Mouse (Mus musculus) forebrain, embryonic 12.5 days (tissue): ENCODE measurements around the gene Ccl2. TPM values are rescaled to one million over a fixed set of nuclear protein-coding genes. Genes with fewer than 3 reads are reported as not detected.

Experiments used
- ATAC-seq: fragments of 200-750 bp; cut with Nextera tagmentation; 2 replicates; pipeline ENCODE4 v1.8.0; 2017; ENCODE audit warnings: moderate TSS enrichment; ENCODE audit not compliant: low FRiP score
- H3K27ac ChIP-seq: fragments of 300-500 bp; sonication (generic); 2 replicates; pipeline ENCODE4 v1.5.1; 2016; ENCODE audit warnings: mild to moderate bottlenecking
- H3K27me3 ChIP-seq: fragments of 300-500 bp; sonication (generic); 2 replicates; pipeline ENCODE4 v1.6.1; 2016; ENCODE audit warnings: mild to moderate bottlenecking
- H3K36me3 ChIP-seq: fragments of 300-500 bp; sonication (generic); replicated peaks from 2 replicates; pipeline ENCODE4 v1.6.1; 2016; ENCODE audit warnings: mild to moderate bottlenecking
- H3K4me1 ChIP-seq: fragments of 300-500 bp; sonication (generic); 2 replicates; pipeline ENCODE4 v1.6.1; 2016
- H3K4me2 ChIP-seq: fragments of 300-500 bp; sonication (generic); 2 replicates; pipeline ENCODE4 v1.6.1; 2016; ENCODE audit warnings: mild to moderate bottlenecking, moderate library complexity
- H3K4me3 ChIP-seq: fragments of 300-500 bp; sonication (generic); replicated peaks from 2 replicates; pipeline ENCODE4 v1.5.1; 2016; ENCODE audit warnings: mild to moderate bottlenecking
- H3K9ac ChIP-seq: fragments of 300-500 bp; sonication (generic); 2 replicates; pipeline ENCODE4 v1.6.1; 2016; ENCODE audit warnings: mild to moderate bottlenecking
- H3K9me3 ChIP-seq: fragments of 300-500 bp; sonication (generic); 2 replicates; pipeline ENCODE4 v1.6.1; 2016
- WGBS: fragments of 180-500 bp; shearing (Covaris S2); methylation state at CpG from one replicate; pipeline ENCODE4 v1.1.7; 2016; 5-methylcytosine and 5-hydroxymethylcytosine counted together
- polyA plus RNA-seq: library from polyadenylated mRNA; unstranded; fragments of >200 nt; fragmentation: Nextera tagmentation; extraction: Ambion mirVana; gene quantifications from 2 replicates; pipeline ENCODE4 v1.2.1, GENCODE M21; 2016

Ccl2 gene
- polyA plus RNA-seq, result 0.49 and 0.59 TPM in 2 replicates

DNA sequence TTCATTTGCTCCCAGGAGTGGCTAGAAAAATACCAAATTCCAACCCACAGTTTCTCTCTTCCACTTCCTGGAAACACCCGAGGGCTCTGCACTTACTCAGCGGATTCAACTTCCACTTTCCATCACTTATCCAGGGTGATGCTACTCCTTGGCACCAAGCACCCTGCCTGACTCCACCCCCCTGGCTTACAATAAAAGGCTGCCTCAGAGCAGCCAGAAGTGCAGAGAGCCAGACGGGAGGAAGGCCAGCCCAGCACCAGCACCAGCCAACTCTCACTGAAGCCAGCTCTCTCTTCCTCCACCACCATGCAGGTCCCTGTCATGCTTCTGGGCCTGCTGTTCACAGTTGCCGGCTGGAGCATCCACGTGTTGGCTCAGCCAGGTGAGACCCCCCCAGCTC, at the start of gene Ccl2:
Ccl2 (plus strand) TSS at position 216 of the 400 bp plus-strand sequence.
- no peak within 1 kb of the TSS for H3K4me2 ChIP-seq
- no peaks in the 10 kb centered on the region for H3K36me3 ChIP-seq
- ATAC-seq, result no peak
- 43% methylated on average over 5 of the region's 5 CpGs for WGBS
- H3K27ac ChIP-seq, result no peak within 1 kb of the TSS
- H3K4me1 ChIP-seq, result no peaks in the 10 kb centered on the region
- no peaks in the 10 kb centered on the region for H3K27me3 ChIP-seq
- no peaks in the 10 kb centered on the region for H3K9me3 ChIP-seq
- no peak within 1 kb of the TSS for H3K4me3 ChIP-seq
- H3K9ac ChIP-seq, result no peak within 1 kb of the TSS

DNA sequence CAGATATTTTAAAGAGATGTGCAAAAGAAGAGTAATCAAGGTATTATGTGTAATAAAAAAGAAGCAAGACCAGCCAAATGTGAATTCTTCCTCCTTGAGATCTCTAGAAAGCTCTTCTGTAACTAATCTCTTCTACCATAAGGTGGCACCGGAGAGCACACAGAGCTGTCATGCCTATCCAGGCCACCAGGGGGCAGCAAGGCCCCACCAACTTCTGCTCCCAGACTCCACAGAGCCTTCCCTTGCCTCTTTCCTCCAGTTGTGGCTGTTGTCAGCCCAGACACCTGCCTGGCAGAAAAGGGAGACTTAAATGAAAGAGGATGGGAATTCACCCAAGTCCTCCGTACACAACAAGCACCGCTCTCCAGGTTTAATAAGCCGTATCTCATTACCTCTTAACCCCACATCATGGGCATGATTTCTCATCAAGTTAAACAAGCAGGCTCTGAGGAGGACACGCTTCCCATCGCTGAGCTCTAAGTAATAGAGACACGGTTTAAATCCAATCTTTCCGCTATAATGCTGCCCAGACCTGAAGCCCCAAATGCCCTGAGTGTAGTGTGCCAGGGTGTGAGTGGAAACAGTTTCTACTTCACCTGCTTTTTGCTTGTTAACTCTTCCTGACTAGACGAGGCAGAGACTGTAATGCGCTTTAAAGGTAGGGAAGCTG, 39.1 kb upstream of the Ccl2 start:
- ATAC-seq, result no peak
- no peaks in the 10 kb centered on the region for H3K36me3 ChIP-seq
- H3K27me3 ChIP-seq, result 0 out of 2 replicates have a peak, but pooled peaks cover 2% of the 10 kb centered on the region
- no peak overlapping the region for H3K27ac ChIP-seq
- whole genome bisulfite sequencing, result 72% methylated on average over 10 of the region's 10 CpGs
- H3K9me3 ChIP-seq, result no peaks in the 10 kb centered on the region
- H3K4me2 ChIP-seq, result no peak overlapping the region
- no peak overlapping the region for H3K4me3 ChIP-seq
- no peaks in the 10 kb centered on the region for H3K4me1 ChIP-seq
- H3K9ac ChIP-seq, result no peak overlapping the region

GRCm38 (mm10) chr11:81997085-81997484, 38.3 kb upstream of the Ccl2 start:
- 85% methylated on average over 5 of the region's 5 CpGs for WGBS

GRCm38 (mm10) chr11:81998646-81999045, 36.7 kb upstream of the Ccl2 start:
- no peak overlapping the region for H3K27ac ChIP-seq
- 96% methylated on average over 3 of the region's 3 CpGs for WGBS
- H3K9ac ChIP-seq, result no peak overlapping the region
- no peak overlapping the region for H3K4me3 ChIP-seq
- H3K27me3 ChIP-seq, result 0 out of 2 replicates have a peak, but pooled peaks cover 2% of the 10 kb centered on the region
- no peaks in the 10 kb centered on the region for H3K36me3 ChIP-seq
- ATAC-seq, result no peak
- H3K9me3 ChIP-seq, result no peaks in the 10 kb centered on the region
- no peak overlapping the region for H3K4me2 ChIP-seq
- no peaks in the 10 kb centered on the region for H3K4me1 ChIP-seq

More at GRCm38 (mm10) chr11:81997085-81997484, 38.3 kb upstream of the Ccl2 start:
- Histone ChIP-seq H3K9ac (no peak overlapping the region), H3K9me3 (no peaks in the 10 kb centered on the region), H3K27me3 (0 out of 2 replicates have a peak, but pooled peaks cover 2% of the 10 kb centered on the region), H3K4me1 (no peaks in the 10 kb centered on the region), H3K36me3 (no peaks in the 10 kb centered on the region), H3K27ac (no peak overlapping the region), H3K4me3 (no peak overlapping the region), H3K4me2 (no peak overlapping the region)
- ATAC-seq, result no peak

DNA sequence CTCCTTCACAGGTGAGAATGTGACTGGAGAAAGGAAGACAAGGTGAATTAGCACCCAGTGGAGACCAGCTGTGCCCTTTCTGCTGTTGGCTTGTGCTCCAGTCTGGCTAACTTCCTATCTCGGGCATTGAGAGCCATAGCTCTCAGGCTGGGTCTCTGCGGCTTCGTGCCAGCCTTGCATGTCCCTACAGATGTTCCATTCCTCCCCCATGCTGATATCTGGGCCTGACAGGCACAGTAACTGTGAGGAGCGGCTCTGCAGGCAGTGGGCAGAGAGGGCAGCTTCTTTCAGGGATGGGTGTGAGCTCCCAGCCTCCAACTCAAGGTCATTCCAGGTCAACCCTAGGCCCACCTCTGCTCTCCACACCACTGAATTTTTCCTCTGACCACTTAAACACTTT, 35.9 kb upstream of the Ccl2 start:
- no peaks in the 10 kb centered on the region for H3K4me1 ChIP-seq
- no peaks in the 10 kb centered on the region for H3K9me3 ChIP-seq
- 0 out of 2 replicates have a peak, but pooled peaks cover 2% of the 10 kb centered on the region for H3K27me3 ChIP-seq
- no peak overlapping the region for H3K27ac ChIP-seq
- no peak for ATAC-seq
- no peak overlapping the region for H3K4me3 ChIP-seq
- no peaks in the 10 kb centered on the region for H3K36me3 ChIP-seq
- H3K9ac ChIP-seq, result no peak overlapping the region
- WGBS, result 85% methylated on average over 4 of the region's 4 CpGs
- H3K4me2 ChIP-seq, result no peak overlapping the region

DNA sequence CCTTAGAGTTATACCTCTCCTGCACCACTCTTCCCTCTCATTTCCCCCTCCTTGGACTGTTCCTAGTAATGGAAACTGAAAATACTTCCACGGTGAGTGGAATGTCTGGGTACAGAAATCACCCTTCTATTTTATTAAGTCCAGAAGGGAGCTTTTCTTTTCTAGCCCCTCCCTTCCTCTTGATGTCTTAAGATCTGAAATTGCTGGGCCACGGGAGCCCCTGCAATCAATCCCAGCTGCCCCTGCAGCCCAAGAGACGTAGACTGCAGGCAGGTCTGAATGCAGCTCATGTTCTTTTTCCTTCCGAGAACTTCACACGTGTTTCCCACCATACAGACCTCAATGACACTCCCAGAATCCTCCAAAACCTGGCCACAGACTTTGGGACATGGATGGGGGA, 34.8 kb upstream of the Ccl2 start:
- no peak overlapping the region for H3K4me3 ChIP-seq
- no peak for ATAC-seq
- no peak overlapping the region for H3K4me2 ChIP-seq
- no peaks in the 10 kb centered on the region for H3K4me1 ChIP-seq
- 0 out of 2 replicates have a peak, but pooled peaks cover 2% of the 10 kb centered on the region for H3K27me3 ChIP-seq
- no peak overlapping the region for H3K27ac ChIP-seq
- no peaks in the 10 kb centered on the region for H3K9me3 ChIP-seq
- no peaks in the 10 kb centered on the region for H3K36me3 ChIP-seq
- 65% methylated on average over 5 of the region's 5 CpGs for WGBS
- no peak overlapping the region for H3K9ac ChIP-seq

- Histone ChIP-seq H3K27me3 (no peaks in the 10 kb centered on the region), H3K9me3 (no peaks in the 10 kb centered on the region), H3K4me1 (peaks cover 6% of the 10 kb centered on the region; the same call in 1 of the 2 replicates), H3K4me3 (no peak overlapping the region), H3K36me3 (no peaks in the 10 kb centered on the region), H3K9ac (no peak overlapping the region), H3K4me2 (no peak overlapping the region), H3K27ac (no peak overlapping the region)
- no peak for ATAC-seq
- WGBS, result 82% methylated on average over 2 of the region's 2 CpGs
Measured at GRCm38 (mm10) chr11:82004810-82005209, 30.6 kb upstream of the Ccl2 start.

GRCm38 (mm10) chr11:82006796-82007423, 28.5 kb upstream of the Ccl2 start:
- ATAC-seq, result no peak
- Histone ChIP-seq H3K9me3 (no peaks in the 10 kb centered on the region), H3K27ac (no peak overlapping the region), H3K4me1 (peaks cover 6% of the 10 kb centered on the region; the same call in 1 of the 2 replicates), H3K4me3 (no peak overlapping the region), H3K36me3 (no peaks in the 10 kb centered on the region), H3K27me3 (no peaks in the 10 kb centered on the region), H3K9ac (no peak overlapping the region), H3K4me2 (no peak overlapping the region)
- 57% methylated on average over 12 of the region's 12 CpGs for WGBS

DNA sequence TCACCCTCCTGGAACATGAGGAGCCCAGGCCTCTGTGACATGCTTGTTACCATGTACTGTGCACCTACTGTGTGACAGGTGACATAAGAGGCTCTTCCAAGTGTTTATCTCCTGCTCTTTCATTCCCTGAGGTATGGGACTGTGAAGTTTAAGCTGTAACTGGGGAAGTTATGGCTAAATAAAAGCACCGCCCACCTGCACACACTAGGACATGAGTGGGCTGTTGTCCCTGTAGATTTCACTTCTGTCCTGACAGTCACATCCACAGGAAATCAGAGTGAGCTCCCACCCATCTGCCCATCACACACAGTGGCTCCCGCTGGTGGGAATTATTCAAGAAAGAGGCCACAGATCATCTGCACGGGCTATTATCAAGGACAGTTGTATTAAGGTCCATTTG, 25.3 kb upstream of the Ccl2 start:
- no peak overlapping the region for H3K9ac ChIP-seq
- peaks cover 6% of the 10 kb centered on the region; the same call in 1 of the 2 replicates for H3K4me1 ChIP-seq
- no peak overlapping the region for H3K4me2 ChIP-seq
- H3K36me3 ChIP-seq, result no peaks in the 10 kb centered on the region
- no peaks in the 10 kb centered on the region for H3K27me3 ChIP-seq
- no peak for ATAC-seq
- H3K9me3 ChIP-seq, result no peaks in the 10 kb centered on the region
- 88% methylated on average over 3 of the region's 3 CpGs for WGBS
- H3K27ac ChIP-seq, result no peak overlapping the region
- no peak overlapping the region for H3K4me3 ChIP-seq

- no peak overlapping the region for H3K4me3 ChIP-seq
- WGBS, result 79% methylated on average over 8 of the region's 8 CpGs
Measured at GRCm38 (mm10) chr11:82011411-82012193, 23.8 kb upstream of the Ccl2 start.

GRCm38 (mm10) chr11:82013756-82014155, 21.6 kb upstream of the Ccl2 start:
- Histone ChIP-seq H3K9me3 (no peaks in the 10 kb centered on the region), H3K36me3 (no peaks in the 10 kb centered on the region), H3K4me3 (no peak overlapping the region), H3K27ac (no peak overlapping the region), H3K9ac (no peak overlapping the region), H3K27me3 (no peaks in the 10 kb centered on the region), H3K4me2 (no peak overlapping the region), H3K4me1 (no peaks in the 10 kb centered on the region)
- no peak for ATAC-seq
- WGBS, result 93% methylated on average over 1 of the region's 1 CpGs

More at GRCm38 (mm10) chr11:82011411-82012193, 23.8 kb upstream of the Ccl2 start:
- no peak overlapping the region for H3K9ac ChIP-seq
- no peak overlapping the region for H3K4me2 ChIP-seq
- no peak overlapping the region for H3K27ac ChIP-seq
- no peak for ATAC-seq
- H3K36me3 ChIP-seq, result no peaks in the 10 kb centered on the region
- H3K4me1 ChIP-seq, result peaks cover 6% of the 10 kb centered on the region; the same call in 1 of the 2 replicates
- H3K27me3 ChIP-seq, result no peaks in the 10 kb centered on the region
- H3K9me3 ChIP-seq, result no peaks in the 10 kb centered on the region

GRCm38 (mm10) chr11:82015066-82015465, 20.3 kb upstream of the Ccl2 start:
- ATAC-seq, result no peak
- no peaks in the 10 kb centered on the region for H3K9me3 ChIP-seq
- H3K4me3 ChIP-seq, result no peak overlapping the region
- H3K4me1 ChIP-seq, result no peaks in the 10 kb centered on the region
- no peak overlapping the region for H3K9ac ChIP-seq
- no peaks in the 10 kb centered on the region for H3K36me3 ChIP-seq
- WGBS, result 83% methylated on average over 2 of the region's 2 CpGs
- H3K27ac ChIP-seq, result no peak overlapping the region
- no peaks in the 10 kb centered on the region for H3K27me3 ChIP-seq
- no peak overlapping the region for H3K4me2 ChIP-seq
